In the genomic region with DNA sequence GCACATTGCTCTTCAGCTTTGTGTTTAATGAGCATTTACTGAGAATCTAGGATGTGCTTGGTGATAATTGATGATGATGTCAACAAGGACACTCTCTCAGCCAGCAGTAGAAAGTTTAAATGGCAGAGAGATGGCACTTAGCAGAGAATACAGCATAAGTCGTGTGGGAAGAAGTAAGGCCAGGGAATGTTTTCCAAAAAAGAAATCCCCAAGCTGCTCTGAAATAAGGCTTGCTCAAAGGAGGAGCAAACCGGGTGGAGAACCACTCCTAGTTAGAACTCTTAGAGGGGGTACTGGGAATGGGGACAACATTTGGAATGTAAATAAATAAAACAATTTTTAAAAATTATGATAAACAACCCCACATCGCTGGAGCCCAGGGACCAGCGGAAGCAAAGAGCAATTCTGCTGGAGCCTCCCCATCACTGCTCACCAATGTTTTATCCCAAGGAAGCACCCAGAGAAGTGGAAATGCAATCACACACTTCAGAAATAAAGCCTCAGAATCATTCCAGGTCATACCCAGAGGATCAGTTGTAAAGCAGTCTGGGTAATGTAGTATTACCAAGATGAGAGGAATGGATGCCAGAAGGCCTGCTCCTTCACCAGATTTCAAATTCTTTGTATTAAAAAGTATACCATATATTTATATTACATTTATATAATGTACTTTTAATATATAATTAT, we compare ENCODE assay signal across 26 mouse cellular contexts.
DNase-seq lines count a peak whose midpoint lies in the region; ATAC-seq lines count a peak whose summit lies in the region.
"Had no signal": no experiment of that assay in that cellular context is flagged by ENCODE, and none has a peak within 500 bp of the region (broad histone marks: within the 10 kb centered on the region; RNA-seq: fewer than 3 reads in every experiment).

No protein-coding gene starts in this region.

- H3K27ac ChIP-seq in forebrain, embryonic 15.5 days (replicated peaks) = no peak overlapping the region
- H3K27ac ChIP-seq: forebrain, embryonic 13.5 days; kidney, postnatal 0 days; liver, embryonic 12.5 days; midbrain, embryonic 12.5 days; stomach, embryonic 15.5 days had no signal

- H3K27me3 ChIP-seq in forebrain, embryonic 15.5 days = no peaks in the 10 kb centered on the region
- H3K27me3 ChIP-seq: CH12.LX; forebrain, embryonic 13.5 days; liver, embryonic 12.5 days; megakaryocyte, embryonic 14.5 days; midbrain, embryonic 12.5 days; stomach, embryonic 15.5 days had no signal

- no peaks in the 10 kb centered on the region for H3K4me1 ChIP-seq in forebrain, embryonic 15.5 days
- H3K4me1 ChIP-seq: forebrain, embryonic 13.5 days; liver, embryonic 12.5 days; megakaryocyte, embryonic 14.5 days; midbrain, embryonic 12.5 days; stomach, embryonic 15.5 days had no signal

- no peaks in the 10 kb centered on the region for H3K9me3 ChIP-seq in forebrain, embryonic 15.5 days
- H3K9me3 ChIP-seq: forebrain, embryonic 13.5 days; liver, embryonic 12.5 days; midbrain, embryonic 12.5 days; stomach, embryonic 15.5 days had no signal

- no peak overlapping the region for H3K4me3 ChIP-seq in forebrain, embryonic 15.5 days
- H3K4me3 ChIP-seq: forebrain, embryonic 13.5 days; liver, embryonic 12.5 days; megakaryocyte, embryonic 14.5 days; midbrain, embryonic 12.5 days; stomach, embryonic 15.5 days had no signal

- no peaks in the 10 kb centered on the region for H3K36me3 ChIP-seq in forebrain, embryonic 15.5 days
- H3K36me3 ChIP-seq: liver, embryonic 12.5 days; midbrain, embryonic 12.5 days; stomach, embryonic 15.5 days had no signal

- no peak overlapping the region for H3K9ac ChIP-seq in forebrain, embryonic 15.5 days (replicated peaks)
- H3K9ac ChIP-seq: forebrain, embryonic 13.5 days; liver, embryonic 12.5 days; liver, postnatal 0 days; midbrain, embryonic 12.5 days; stomach, embryonic 15.5 days had no signal

- ATAC-seq in forebrain, embryonic 15.5 days (replicated peaks) = no peak
- ATAC-seq: activated CD4-positive, CD25-positive, alpha-beta regulatory T cell, adult 4 months; forebrain, embryonic 13.5 days; hindbrain, embryonic 16.5 days; liver, embryonic 12.5 days; liver, postnatal 0 days; lung, postnatal 0 days had no signal

- H3K4me2 ChIP-seq in forebrain, embryonic 15.5 days (replicated peaks) = no peak overlapping the region
- H3K4me2 ChIP-seq: forebrain, embryonic 13.5 days; liver, embryonic 12.5 days; midbrain, embryonic 12.5 days; stomach, embryonic 15.5 days had no signal

- peak; percentile 10 for DNase-seq in layer of hippocampus, adult 11-12 months (ENCODE audit: low spot score)
- no peak for DNase-seq in layer of hippocampus, postnatal 25 days (ENCODE audit: extremely low spot score in 1 of 2, low spot score in 1 of 2)
- DNase-seq in frontal cortex, adult 2 months (ENCODE audit: extremely low spot score in 1 of 2, low spot score in 1 of 2) = peak; percentile 2 to 52
- DNase-seq in layer of hippocampus, postnatal 10 days (ENCODE audit: low spot score in 2 of 2) = peak; percentile 4 to 13
- DNase-seq in left cerebral cortex, adult 9 months (ENCODE audit: low spot score in 2 of 2) = peak; percentile 1 to 16
- no peak for DNase-seq in ovary, postnatal 10 days (ENCODE audit: low spot score)
- DNase-seq in kidney, adult 11 months = no peak
- DNase-seq: adrenal gland, adult 2 months; cerebellum, adult 8-10 months; cerebellum, postnatal 36 days; heart, postnatal 14 days; kidney, adult 2 months; liver, postnatal 0 days; lung, postnatal 4 days; thymus, postnatal 14 days had no signal

- WGBS in forebrain, embryonic 15.5 days = 88% methylated on average over 4 of the region's 4 CpGs

Comparison
In these comparisons a context has a peak if more than half of its experiments do, and no peak if none do; other contexts are left out.
1. DNase-seq: peak in layer of hippocampus, adult 11-12 months (single experiment), frontal cortex, adult 2 months (2 of 2), layer of hippocampus, postnatal 10 days (2 of 2) and left cerebral cortex, adult 9 months (2 of 2); none in layer of hippocampus, postnatal 25 days (0 of 2), ovary, postnatal 10 days (single experiment) and kidney, adult 11 months (single experiment).